7 mouse cellular contexts compared by ENCODE assay signal in genomic region chr9:76390839-76391238, GRCm38 (mm10).
DNase-seq lines count a peak whose midpoint lies in the region.

No protein-coding gene starts in this region.

- peak; percentile 49 for DNase-seq in kidney, adult 9 months
- no peak for DNase-seq in kidney, adult 11 months
- peak; percentile 44 for DNase-seq in urinary bladder, postnatal 14 days (ENCODE audit: low spot score)
- DNase-seq in urinary bladder, adult 2 months (ENCODE audit: low spot score): no peak
- DNase-seq in c-Kit-negative CD71-positive TER-119-positive erythroid progenitor cells, embryonic 14.5 days (ENCODE audit: low read depth, low spot score): peak; percentile 2
- DNase-seq in induced T-regulatory cell, adult 2 months (ENCODE audit: low read depth): peak; percentile 40
- DNase-seq in retina, postnatal 7 days (ENCODE audit: low read depth, low spot score): peak; percentile 11

Comparison
In these comparisons a context has a peak if more than half of its experiments do, and no peak if none do; other contexts are left out.
1. DNase-seq: peak in kidney, adult 9 months (single experiment), urinary bladder, postnatal 14 days (single experiment), c-Kit-negative CD71-positive TER-119-positive erythroid progenitor cells, embryonic 14.5 days (single experiment), induced T-regulatory cell, adult 2 months (single experiment) and retina, postnatal 7 days (single experiment); none in kidney, adult 11 months (single experiment) and urinary bladder, adult 2 months (single experiment).